Mouse (Mus musculus) retina, postnatal 1 day (tissue): Measurements from ENCODE around the gene Ppm1l.
A peak's percentile ranks its signal among the peaks of the same experiment; 100 is the strongest.

ENCODE experiments used
- DNase-seq: peaks from one replicate; pipeline ENCODE4 v3.0.0-alpha.2; 2012

Gene Ppm1l

DNA sequence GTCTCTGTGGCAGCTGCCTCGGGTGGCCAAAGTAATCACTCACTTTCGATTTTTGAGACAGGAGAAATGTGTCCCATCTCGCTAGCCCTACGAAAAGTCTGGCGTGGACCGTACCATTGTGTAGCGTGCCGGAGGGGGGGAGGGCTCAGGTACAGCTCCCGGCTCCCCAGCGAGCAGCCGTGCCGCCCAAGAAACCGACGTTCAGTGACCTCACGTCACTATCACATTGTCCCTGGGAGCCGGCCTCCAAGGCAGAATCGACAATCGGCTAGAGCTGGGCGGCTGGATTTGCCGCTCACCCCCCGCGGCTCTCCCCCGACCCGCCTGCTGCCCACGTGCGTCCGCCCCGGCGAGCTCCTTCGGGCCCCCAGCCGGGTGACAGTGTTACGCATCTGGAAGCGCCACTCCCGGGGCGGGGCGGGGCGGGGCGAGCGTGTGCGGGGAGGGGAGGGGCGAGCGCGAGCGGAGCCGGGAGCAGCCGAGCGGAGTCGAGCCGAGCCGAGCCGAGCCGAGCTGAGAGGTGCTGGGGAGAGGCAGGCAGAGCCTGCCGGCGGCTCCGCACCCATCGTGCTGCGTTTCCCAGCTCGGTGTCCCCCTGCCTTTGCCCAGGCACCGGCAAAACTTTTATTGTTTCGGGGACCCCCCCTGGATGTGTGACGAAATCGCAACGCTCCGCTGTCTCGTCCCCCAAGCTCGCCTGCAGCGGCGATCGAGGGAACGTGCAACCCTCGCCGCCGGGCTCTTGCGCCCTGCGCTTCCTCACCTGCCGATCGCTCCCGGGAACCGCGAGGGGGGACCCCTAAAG, at the start of gene Ppm1l:
Gene Ppm1l, plus strand, starts transcription at position 471 of the 805 bp plus-strand sequence.
- DNase-seq = peak; percentile 98

DNA sequence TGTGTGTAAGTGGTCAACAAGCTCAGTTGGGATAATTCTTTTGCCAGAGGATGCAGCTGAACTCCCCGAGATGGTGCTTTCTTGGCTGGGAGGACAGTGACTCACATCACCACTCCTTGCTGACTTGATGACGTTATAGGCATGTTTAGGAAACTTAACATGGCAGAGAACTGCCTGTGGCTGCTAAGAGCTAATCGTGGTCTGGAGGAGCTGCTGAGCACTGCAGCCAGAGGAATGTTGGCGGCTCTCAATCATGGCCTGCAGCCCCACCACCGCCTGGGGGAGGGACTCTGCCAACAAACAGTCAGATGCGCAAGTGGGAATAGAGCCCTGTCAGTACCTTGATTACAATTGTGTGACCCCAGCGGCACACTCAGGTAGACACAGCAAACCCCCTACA, 44.8 kb upstream of the Ppm1l start:
- no peak for DNase-seq

DNA sequence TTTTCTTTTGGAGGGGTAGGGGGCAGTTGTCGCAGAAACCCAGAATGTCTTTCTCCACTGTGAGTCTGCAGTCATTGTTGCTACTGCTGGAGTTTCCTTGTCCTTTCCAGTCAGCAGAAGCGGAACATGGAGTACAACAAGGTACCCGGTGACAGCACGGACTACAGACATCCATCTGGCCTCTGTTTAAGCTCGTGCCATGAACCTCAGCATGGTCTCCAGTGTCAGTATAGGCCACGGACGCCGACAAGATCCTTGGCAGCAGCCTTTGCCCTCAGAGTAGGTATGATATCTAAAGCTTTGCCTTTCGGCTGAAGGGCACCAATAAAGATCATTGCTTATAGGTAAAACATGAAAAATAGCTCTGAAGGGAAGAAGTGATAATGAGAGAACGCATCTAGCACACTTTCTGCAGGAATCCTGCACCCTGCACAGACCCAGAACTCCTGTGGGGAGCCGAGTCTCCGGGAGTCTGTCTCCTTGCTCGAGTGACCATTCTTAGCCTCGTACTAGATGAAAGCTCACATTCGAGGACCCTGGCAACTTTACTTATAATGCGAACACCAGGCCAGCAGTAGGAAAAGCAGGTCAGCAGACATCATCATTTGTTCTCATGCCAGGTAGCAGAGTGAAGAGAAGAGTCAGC, 42.5 kb upstream of the Ppm1l start:
- no peak for DNase-seq

DNA sequence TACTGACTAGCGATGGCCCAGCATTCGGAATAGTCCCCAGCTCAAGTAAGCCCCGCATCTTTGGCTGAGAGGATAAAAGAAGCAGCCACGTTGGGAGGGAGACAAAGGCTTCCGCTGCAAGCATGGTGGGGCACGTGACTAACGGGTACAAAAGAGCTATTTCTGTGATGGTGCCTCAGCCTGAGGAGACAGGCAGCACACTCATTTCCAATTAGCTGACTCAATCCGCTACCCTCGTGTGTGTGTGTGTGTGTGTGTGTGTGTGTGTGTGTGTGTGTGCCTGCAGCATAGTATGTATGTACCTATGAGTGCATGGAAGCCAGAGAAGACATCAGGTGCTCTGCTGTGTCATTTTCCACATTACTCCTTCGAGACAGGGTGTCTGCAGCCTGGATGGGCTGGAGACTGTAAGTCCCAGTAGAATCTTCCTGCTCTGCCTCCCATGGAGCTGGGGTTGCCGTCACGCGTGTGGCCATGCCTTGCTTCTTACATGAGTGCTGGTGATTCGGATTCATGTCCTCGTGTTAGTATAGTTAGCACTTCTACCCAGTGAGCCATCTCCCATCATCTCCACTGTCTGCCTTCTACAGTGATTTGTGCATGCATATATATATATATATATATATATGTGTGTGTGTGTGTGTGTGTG, 41.9 kb upstream of the Ppm1l start:
- DNase-seq = peak; percentile 78

DNA sequence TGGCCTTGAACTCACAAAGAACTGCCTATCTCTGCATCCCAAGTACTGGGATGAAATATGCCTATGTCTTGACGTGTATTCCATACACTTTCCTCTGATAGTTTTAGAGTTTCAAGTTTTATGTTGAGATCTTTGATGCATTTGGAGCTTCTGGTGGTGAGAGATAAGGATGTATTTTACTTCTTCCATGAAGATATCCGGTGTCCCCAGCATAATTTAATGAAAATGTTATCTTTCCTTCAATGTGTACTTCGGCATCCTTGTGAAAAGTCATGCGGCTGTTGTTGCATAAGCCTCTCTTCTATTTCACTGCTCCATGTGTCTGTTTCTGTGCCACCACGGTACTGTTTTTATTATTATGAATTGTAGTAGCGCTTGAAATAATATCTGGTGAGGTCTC, 38.0 kb upstream of the Ppm1l start:
- DNase-seq = no peak

DNA sequence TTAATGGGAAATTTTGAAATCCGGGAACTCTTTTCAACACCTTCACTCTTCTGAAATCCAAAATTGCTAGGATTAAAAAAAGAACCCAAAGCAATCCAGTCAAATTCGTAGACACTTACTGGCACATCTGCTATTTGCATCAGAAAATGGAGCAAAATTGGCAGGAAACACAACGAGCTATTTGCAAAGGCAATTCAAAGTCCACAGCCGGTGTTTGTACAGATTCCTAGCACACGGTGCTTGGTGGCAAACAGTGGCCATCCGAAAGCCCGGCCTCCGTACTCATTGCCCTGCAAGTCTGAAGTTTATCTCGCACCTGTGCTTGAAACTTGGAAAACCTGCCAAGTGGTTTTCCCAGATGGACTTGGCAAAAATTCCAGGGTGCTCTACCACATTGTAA, 34.3 kb upstream of the Ppm1l start:
- DNase-seq = no peak

DNA sequence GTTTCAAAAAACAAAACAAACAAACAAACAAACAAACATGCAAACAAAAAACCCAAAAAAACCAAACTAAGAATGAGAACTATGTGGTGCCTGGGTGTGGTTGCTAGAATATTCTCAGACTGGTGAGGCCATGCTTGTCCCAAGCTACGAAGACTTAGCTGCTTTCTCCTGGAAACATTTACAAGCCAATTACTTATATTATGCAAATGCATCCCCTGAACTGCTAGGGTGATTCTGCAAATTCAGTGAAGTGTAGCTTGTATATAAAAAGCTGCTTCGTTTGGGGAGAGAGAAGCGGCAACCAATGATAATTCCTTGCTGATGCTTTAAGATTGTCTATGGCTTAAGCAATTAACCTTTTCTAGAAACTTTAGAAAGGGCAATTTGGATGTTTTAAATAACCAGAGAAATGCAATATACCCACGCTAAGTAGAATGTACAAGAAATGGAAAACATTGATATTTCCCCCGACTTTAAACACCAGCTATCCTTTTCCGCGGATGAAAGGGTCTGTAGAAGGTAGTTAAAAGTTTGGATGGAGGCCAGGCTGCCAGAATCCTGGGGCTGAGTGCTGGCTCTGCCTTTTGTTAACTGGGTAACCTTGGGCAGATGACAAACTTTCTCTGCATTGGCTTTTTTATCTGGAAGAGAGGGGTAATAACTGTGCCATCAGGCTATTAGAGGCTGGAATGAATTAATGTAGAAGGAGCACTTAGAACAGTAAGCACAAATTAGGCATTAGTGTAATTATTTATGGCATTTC, 33.4 kb upstream of the Ppm1l start:
- DNase-seq = no peak

DNA sequence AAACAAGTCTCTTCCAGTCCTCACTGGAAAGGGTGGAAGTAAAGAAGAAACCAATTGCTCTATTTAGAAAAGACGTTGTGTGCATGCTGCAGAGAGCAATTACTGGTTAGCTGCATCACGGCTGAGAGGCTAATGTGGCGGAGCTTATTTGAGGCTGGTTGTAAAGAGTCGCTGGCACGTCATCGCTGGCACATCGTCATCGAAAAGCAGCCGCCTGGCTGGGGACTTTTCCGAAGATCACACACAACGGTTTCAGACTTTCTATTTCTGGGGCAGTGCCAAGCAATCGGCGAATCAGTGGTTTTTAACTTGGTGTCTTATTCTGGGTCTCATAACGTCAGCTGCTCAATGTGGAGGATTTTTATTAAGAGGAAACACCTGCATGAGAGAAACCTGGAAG, 26.8 kb upstream of the Ppm1l start:
- peak; percentile 51 for DNase-seq

DNA sequence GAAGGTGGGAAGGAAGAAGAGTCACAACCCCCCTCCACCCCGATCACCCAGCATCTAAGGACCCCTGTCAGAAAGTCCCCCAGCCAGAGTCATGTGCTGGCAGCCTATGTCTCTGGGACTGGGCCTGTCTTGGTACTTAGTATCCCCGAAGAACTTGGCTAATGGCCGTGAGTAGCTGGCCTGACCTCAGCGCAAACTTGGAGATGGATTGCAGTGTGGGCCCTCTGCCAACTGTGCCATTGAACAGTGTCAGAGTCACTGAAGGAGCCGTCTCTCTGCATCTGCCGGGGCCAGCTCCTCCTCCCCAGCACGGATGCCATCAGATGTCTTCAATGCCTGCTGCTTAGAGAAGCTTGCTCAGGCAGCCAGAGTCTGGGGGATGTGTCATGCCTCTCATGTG, 26.4 kb upstream of the Ppm1l start:
- peak; percentile 48 for DNase-seq

DNA sequence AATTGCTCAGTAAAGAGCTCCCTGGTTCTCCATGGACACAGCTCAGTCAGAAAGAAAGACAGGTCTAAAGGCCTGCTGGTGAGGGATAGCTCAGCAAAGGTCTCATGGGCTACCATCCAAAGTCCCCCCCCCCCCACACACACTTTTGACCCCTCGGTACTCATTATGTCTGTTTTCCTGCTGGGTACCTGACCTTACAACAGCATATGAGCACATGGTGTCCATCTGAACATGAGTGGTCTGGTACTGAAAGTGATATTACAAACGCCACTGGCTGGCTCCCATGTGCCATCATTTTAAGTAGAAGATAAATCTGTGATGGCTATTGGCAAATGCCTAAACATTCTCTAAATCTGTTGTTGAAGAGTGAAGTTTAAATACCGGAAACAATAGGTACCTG, 25.8 kb upstream of the Ppm1l start:
- DNase-seq = no peak

DNA sequence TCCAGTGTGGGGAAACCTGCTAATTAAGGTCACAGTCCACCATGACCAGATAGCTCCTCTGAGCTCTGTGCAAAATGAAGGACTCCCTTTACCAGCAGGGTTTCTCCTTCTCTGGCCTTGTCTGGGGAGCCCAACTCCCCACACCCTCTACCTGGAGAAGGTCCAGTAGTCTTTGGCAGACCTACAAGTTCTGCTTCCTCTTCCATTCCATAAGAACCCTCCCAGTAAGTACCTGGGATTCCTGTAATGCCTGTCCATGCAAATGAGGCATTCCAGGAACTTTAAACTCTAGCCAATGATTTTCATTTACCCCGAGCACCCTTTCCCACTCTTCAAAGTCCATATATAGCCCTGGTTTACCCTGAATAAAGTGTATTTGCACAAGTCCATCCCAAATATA, 24.0 kb upstream of the Ppm1l start:
- DNase-seq = no peak

DNA sequence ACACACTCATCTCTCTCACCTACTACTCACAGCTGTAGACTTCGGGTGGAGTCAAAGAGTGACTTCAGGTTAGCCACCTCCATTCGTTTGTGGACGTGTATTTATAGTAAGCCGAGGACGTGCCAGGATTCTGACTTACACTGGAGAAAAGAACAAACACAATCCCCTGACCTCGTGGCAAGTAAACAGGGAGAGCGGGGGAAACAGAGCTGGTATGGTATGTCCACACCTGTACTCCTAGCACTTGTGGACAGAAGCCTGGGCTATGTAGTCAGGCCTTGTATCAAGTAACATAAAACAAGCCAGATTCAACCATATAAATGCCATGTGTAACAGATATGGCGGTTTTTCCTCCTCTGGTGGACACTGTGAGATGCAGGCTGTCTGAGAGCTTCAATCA, 20.4 kb upstream of the Ppm1l start:
- no peak for DNase-seq

DNA sequence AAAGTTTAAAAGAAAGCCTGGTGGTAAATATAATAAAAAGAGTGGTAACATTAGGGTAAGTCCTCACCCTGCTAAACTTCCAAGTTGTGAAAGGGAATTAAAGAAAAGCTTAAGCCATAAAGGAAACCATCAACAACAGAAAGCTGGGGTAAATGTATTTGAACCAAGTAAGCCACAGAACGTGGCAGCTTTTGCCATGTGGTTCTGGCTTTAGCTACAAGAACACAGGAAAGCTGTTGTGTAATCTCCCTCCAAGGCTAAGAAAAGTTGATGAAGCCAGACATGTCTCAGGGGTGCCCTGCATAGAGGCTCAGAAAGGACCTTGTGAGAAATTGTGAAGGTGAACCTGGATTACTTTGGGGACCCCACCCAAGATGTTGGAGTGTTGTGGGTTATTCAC, 16.5 kb upstream of the Ppm1l start:
- no peak for DNase-seq

DNA sequence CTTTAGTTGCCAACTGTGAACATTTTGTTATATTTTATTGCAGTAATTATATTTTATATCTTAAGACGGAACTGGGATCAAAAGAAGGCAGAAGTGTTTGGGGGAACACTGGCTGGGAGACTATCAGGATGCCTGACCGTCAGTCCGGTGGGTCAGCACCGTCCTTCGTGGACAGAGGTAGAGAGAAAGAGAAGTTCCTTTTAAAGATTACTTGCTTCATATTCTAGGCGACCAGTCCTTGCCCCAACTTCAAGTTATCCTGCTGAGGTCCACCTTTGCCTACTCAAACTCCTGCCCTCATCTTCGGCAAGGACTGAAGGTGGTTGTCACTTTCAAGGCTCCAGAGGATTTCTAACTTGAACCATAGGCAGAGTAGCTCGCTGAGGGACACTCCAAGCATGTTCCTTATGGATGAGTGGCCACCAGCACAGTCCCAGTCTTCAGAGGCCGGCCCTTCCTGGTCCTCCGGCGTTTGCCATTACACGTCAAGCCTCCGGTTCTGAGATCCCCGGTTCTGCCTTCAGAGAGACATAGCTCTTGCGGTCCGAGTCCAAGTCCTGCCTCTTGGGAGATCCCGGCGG, 761 bp upstream of the Ppm1l start:
- DNase-seq = no peak

DNA sequence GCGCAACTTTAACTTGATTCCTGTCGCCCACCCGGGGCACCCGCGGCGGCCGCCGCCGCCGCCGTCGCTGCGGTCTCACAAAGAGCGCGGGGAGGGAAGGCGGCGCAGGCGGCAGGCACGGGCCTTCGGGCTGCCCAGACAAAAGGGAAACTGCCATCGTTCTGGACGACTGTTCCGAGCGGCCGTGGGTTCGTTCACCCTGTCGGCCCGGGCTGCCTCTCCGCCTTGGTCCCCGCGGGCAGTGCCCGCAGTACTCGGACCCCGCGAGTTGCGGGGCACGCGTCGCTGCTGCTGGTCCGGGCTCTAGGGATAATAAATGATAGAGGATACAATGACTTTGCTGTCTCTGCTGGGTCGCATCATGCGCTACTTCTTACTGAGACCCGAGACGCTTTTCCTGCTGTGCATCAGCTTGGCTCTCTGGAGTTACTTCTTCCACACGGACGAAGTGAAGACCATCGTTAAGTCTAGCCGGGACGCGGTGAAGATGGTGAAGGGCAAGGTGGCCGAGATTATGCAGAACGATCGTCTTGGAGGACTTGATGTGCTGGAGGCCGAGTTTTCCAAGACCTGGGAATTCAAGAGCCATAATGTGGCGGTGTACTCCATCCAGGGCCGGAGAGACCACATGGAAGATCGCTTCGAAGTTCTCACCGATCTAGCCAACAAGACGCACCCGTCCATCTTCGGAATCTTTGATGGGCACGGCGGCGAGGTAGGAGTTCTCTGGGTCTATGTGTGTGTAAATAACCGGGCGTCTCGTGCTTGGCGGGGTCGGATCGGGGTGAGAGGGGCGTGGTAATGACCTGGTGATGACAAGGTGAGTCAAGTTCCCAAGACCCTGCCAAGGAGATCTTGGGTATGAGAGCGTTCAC, 827 bp downstream of the Ppm1l start:
- DNase-seq = peak; percentile 77

DNA sequence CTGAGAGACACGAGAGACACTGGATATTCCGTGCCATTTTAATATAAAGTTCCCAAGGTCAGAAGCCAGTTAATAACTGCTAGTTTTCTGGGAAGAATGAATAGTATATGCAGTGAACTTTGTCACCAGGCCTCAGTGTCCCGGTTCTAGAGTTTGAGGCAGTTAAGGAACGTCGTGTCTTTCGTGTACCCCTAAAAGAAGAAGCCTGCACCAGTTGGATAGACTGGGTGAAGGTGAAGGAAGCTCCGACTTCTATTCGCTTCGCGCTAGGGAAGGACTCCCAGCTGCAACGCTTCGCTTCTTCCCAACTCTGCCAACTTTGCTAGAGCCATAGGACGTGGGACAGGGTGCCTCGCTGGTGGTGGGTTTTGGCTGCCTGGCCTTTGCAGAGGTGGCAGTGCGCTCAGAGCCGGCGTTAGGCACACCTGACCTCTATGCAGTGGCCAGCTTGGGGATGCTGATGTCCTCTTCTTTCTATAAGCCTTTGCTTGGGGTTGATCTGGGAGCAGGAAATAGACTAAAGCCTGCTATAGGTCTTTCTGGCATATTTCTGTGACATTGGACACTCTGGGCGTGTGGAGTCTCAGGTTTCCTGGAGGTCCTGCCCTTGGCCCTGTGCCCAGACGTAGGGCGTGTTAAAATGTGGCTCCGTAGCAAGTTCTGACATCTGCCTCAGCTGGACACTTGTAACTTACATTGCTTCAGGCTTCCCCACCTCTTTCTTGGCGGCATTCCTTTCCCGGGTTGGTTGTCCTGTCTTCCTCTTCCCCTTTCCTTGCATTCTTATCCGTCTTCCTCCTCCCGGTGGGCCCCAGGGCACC, 1.7 kb downstream of the Ppm1l start:
- peak; percentile 66 for DNase-seq

DNA sequence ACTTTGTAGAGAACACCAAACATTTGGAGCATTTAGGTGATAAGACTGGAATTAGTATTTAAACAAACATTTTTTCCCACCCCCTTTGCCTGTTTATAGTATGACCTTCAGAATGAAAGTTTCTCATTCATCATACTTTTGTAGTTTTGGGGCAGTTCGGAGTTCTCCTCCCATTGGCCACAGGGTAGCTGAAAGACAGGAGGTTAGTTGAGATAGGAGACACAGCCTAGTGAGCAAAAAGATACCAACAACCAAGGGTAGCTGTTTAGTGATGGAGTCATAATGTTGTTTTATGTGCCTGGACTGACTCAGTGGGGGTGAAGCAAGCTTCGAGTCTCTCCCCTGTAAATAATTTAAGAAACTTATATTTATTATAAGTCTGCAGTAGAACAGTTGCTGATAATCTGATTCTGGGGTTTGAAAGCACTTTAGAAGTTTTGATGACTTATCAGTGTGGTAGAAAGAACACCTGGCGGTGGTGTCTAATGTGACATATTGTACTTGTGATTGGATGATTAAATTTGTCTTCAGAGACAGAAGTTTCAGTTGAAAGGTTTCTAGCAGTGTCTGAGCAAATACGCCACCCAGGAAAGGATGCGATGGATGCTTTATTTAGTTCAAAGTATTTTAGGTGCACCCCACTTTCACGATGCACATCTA, 2.5 kb downstream of the Ppm1l start:
- DNase-seq = no peak

DNA sequence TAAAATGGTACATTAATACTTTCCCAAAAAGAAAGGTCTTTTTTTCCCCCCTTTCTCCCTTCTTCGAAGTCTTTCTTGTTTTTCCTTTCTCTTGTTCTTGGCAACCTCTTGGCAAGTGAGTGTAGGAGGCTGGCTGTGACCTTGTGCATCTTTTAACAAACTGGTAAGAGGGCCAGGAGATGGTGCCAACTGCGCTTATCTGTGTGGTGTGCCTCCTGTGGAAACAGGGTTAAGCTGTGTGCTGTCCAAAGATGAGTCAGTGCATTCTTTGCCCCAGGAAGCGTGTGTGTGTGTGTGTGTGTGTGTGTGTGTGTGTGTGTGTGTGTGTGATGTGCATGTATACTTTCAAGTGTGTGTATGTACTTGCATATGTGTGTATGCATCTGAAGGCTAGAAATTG, 7.3 kb downstream of the Ppm1l start:
- no peak for DNase-seq

DNA sequence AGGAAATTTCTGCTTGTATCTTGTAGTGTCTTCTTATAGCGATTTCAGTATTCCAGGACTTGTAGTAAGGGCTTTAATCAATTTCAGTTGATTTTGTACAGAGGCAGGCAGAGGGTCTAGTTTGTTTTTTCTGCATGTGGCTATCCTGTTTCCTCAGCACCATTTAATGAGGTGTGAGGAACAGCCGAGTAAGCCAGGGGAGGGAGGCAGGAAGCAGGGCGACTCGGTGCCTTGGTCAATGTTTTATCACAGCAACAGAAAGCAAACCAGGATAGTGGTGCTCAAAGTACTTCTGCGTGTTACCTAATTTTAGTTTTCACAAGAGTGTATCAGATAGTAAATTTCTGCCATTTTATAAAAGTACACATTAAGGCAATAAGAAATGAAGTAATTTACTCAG, 13.2 kb downstream of the Ppm1l start:
- no peak for DNase-seq

DNA sequence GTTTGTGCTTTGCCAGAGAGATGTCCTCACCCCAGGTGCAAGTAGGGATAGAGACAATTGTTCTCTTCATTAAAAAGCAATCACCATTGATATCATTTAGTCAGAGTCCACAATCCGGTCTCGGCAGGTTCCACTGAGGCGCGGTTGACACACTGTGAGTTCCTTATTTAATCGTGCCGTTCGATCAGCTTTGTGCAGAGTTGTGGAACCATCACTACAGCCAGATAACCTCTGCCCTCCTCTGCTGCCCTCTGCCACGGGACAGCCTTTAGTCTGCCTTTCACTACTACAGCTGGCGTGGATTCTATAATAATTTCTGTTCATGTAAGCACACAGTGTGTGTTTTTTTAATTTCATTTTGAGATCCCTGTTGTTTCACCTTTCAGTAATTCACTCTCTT, 17.2 kb downstream of the Ppm1l start:
- no peak for DNase-seq

DNA sequence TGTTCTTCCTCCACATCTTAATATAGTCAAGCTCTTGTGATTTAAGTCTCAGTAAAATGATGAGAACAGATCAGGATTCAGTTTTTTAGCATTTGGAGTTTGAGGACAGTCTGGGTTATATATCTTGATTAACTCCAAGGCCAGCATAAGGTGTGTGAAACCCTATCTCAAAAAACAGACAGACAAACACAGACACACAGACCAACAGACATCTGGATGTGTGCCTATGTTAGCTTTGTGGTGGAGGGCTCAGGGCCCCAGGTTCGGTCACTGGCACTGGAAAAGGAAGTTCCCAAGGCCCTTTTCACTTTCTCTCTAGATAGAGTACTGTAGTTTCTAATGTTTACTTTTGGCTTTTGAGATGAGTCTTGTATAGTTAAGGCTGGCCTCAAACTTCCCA, 23.8 kb downstream of the Ppm1l start:
- no peak for DNase-seq
